Mouse (Mus musculus) urinary bladder, adult 18-20 months (tissue): ENCODE measurements around the gene Gnpat.

Experiments used
- DNase-seq, 2 experiments: peaks; one replicate each; pipeline ENCODE4 v3.0.0; 2022; ENCODE audit warnings: low spot score in 2 of 2, mixed read lengths in 2 of 2

The Gnpat gene

GRCm38 (mm10) chr8:124862321-124863162 lies at the start of gene Gnpat, which contains the start of gene 2810004N23Rik:
TSS of gene Gnpat (plus strand) at chr8:124863033.
TSS of gene 2810004N23Rik (minus strand) at chr8:124863120.
- DNase-seq: peak; percentile 87 to 96

- DNase-seq: no peak
Measured at GRCm38 (mm10) chr8:124813326-124813725, 49.5 kb upstream of the Gnpat start.

GRCm38 (mm10) chr8:124815870-124816269 lies 47.0 kb upstream of the Gnpat start:
- DNase-seq: no peak

- no peak for DNase-seq
Measured at GRCm38 (mm10) chr8:124816866-124817265, 46.0 kb upstream of the Gnpat start.

GRCm38 (mm10) chr8:124817361-124817760 lies 45.5 kb upstream of the Gnpat start:
- DNase-seq: no peak

GRCm38 (mm10) chr8:124819612-124820115 lies 43.2 kb upstream of the Gnpat start:
- DNase-seq: no peak

- no peak for DNase-seq
Measured at GRCm38 (mm10) chr8:124820125-124820524, 42.7 kb upstream of the Gnpat start.

- DNase-seq: no peak
Measured at GRCm38 (mm10) chr8:124823497-124823896, 39.3 kb upstream of the Gnpat start.

- DNase-seq: no peak
Measured at GRCm38 (mm10) chr8:124826658-124827057, 36.2 kb upstream of the Gnpat start.

- DNase-seq: peak in 1 of 2 experiments; percentile 28
Measured at GRCm38 (mm10) chr8:124827387-124827786, 35.4 kb upstream of the Gnpat start.

- DNase-seq: no peak
Measured at GRCm38 (mm10) chr8:124828561-124829240, 34.1 kb upstream of the Gnpat start.

- no peak for DNase-seq
Measured at GRCm38 (mm10) chr8:124830050-124830449, 32.8 kb upstream of the Gnpat start.

- no peak for DNase-seq
Measured at GRCm38 (mm10) chr8:124831531-124831930, 31.3 kb upstream of the Gnpat start.

- DNase-seq: no peak
Measured at GRCm38 (mm10) chr8:124831941-124832340, 30.9 kb upstream of the Gnpat start.

GRCm38 (mm10) chr8:124833430-124834205 lies 29.2 kb upstream of the Gnpat start:
- no peak for DNase-seq

- DNase-seq: no peak
Measured at GRCm38 (mm10) chr8:124835848-124836247, 27.0 kb upstream of the Gnpat start.

- DNase-seq: no peak
Measured at GRCm38 (mm10) chr8:124836273-124836672, 26.6 kb upstream of the Gnpat start.

- no peak for DNase-seq
Measured at GRCm38 (mm10) chr8:124836907-124837306, 25.9 kb upstream of the Gnpat start.

- DNase-seq: no peak
Measured at GRCm38 (mm10) chr8:124837956-124838355, 24.9 kb upstream of the Gnpat start.

- DNase-seq: no peak
Measured at GRCm38 (mm10) chr8:124839371-124839770, 23.5 kb upstream of the Gnpat start.

- DNase-seq: no peak
Measured at GRCm38 (mm10) chr8:124840900-124841299, 21.9 kb upstream of the Gnpat start.

- no peak for DNase-seq
Measured at GRCm38 (mm10) chr8:124841775-124842174, 21.1 kb upstream of the Gnpat start.
